Mouse (Mus musculus): Measurements from ENCODE around the gene Lfng. TPM values are rescaled to one million over a fixed set of nuclear protein-coding genes. Genes with fewer than 3 reads are reported as not detected.
A peak's percentile ranks its signal among the peaks of the same experiment; 100 is the strongest.

Lfng gene
- total RNA-seq, 2 experiments from 2014 or later = 18.1 to 22.4 TPM

- intact Hi-C loops (cut with DNase I) = no loop called here
- DNase-seq = no peak
Measured at GRCm38 (mm10) chr5:140583732-140584368, 23.3 kb upstream of the Lfng start.

GRCm38 (mm10) chr5:140589082-140589774 is 17.9 kb upstream of the Lfng start:
- no peak for DNase-seq
- intact Hi-C loops (cut with DNase I) = no loop called here

- no peak for DNase-seq
- intact Hi-C loops (cut with DNase I) = no loop called here
Measured at GRCm38 (mm10) chr5:140594846-140595245, 12.3 kb upstream of the Lfng start.

- intact Hi-C loops (cut with DNase I) = no loop called here
- DNase-seq = no peak
Measured at GRCm38 (mm10) chr5:140596426-140596825, 10.7 kb upstream of the Lfng start.

- intact Hi-C loops (cut with DNase I) = no loop called here
- peak; percentile 40 to 41 for DNase-seq
Measured at GRCm38 (mm10) chr5:140596927-140597588, 10.1 kb upstream of the Lfng start.

- intact Hi-C loops (cut with DNase I) = no loop called here
- DNase-seq = no peak
Measured at GRCm38 (mm10) chr5:140597787-140598186, 9.3 kb upstream of the Lfng start.

GRCm38 (mm10) chr5:140599939-140600338 is 7.2 kb upstream of the Lfng start:
- DNase-seq = no peak
- intact Hi-C loops (cut with DNase I) = no loop called here

GRCm38 (mm10) chr5:140601712-140602111 is 5.4 kb upstream of the Lfng start:
- DNase-seq = no peak
- intact Hi-C loops (cut with DNase I) = no loop called here

GRCm38 (mm10) chr5:140602540-140602939 is 4.6 kb upstream of the Lfng start:
- DNase-seq = no peak
- intact Hi-C loops (cut with DNase I) = no loop called here

- no peak for DNase-seq
- intact Hi-C loops (cut with DNase I) = no loop called here
Measured at GRCm38 (mm10) chr5:140604386-140604785, 2.7 kb upstream of the Lfng start.

- DNase-seq = no peak
- intact Hi-C loops (cut with DNase I) = loop anchor here (5.0 kb wide), 1 partner anchor 33 kb away; no protein-coding TSS in a partner anchor
Measured at GRCm38 (mm10) chr5:140605228-140605627, 1.9 kb upstream of the Lfng start.

GRCm38 (mm10) chr5:140606386-140606785 is 734 bp upstream of the Lfng start:
- DNase-seq = peak; percentile 52 to 61
- intact Hi-C loops (cut with DNase I) = loop anchor here (5.0 kb wide), 1 partner anchor 34 kb away; no protein-coding TSS in a partner anchor

- intact Hi-C loops (cut with DNase I) = loop anchor here (5.0 kb wide), 1 partner anchor 36 kb away; no protein-coding TSS in a partner anchor
- DNase-seq = no peak
Measured at GRCm38 (mm10) chr5:140607836-140608633, 915 bp downstream of the Lfng start.

- DNase-seq = peak in 1 of 2 experiments; percentile 37
Measured at GRCm38 (mm10) chr5:140608634-140609015, 1.5 kb downstream of the Lfng start.

GRCm38 (mm10) chr5:140609511-140610272 is 2.6 kb downstream of the Lfng start:
- intact Hi-C loops (cut with DNase I) = loop anchor here (5.0 kb wide), 1 partner anchor 37 kb away; no protein-coding TSS in a partner anchor
- DNase-seq = peak; percentile 47 to 53

More at GRCm38 (mm10) chr5:140608634-140609015, 1.5 kb downstream of the Lfng start:
- intact Hi-C loops (cut with DNase I) = loop anchor here (5.0 kb wide), 1 partner anchor 36 kb away; no protein-coding TSS in a partner anchor

GRCm38 (mm10) chr5:140610273-140611011 is 3.3 kb downstream of the Lfng start:
- DNase-seq = peak; percentile 61 to 71
- intact Hi-C loops (cut with DNase I) = no loop called here

- intact Hi-C loops (cut with DNase I) = no loop called here
- DNase-seq = peak; percentile 85 to 86
Measured at GRCm38 (mm10) chr5:140611021-140611583, 4.0 kb downstream of the Lfng start.

- DNase-seq = no peak
- intact Hi-C loops (cut with DNase I) = no loop called here
Measured at GRCm38 (mm10) chr5:140611611-140612185, 4.6 kb downstream of the Lfng start.

Measured in heart, postnatal 14 days (tissue).